Mouse (Mus musculus): ENCODE results near the gene Klk14.

DNA sequence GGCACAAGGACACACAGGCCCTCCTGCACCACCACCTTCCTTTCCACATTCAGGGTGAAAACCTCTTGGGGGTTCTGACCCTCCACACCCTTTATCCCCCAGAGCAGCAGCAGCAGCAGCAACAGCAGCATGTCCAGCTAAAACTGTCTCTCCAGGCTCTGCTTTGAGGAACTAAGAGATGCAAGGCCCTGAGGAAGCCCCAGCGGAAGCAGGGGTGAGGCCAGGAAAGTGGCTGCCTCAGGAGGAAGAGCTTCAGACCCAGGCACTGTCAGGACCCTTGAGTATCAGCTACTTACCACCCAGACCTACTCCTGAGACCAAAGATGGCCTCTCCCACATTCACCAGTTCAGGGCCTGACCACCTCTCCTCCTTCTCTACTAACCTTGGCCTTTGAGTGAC lies 30.2 kb upstream of the Klk14 start, which contains the start of gene Siglece:
- no peak for TF ChIP-seq CTCF (IDR thresholded peaks at IDR 0.05)
- TF ChIP-seq EP300 (IDR thresholded peaks at IDR 0.05), result no peak
